Mouse (Mus musculus) spleen, postnatal 14 days (tissue): ENCODE data around the gene Crhr1.

Experiments used
- DNase-seq, 2 experiments: peaks; one replicate each; pipeline ENCODE4 v3.0.0; 2021 to 2022; ENCODE audit warnings: low spot score in 2 of 2

Crhr1 gene

GRCm38 (mm10) chr11:104133442-104133983 lies 858 bp downstream of the Crhr1 start:
- no peak for DNase-seq

GRCm38 (mm10) chr11:104138976-104139375 lies 6.3 kb downstream of the Crhr1 start:
- DNase-seq, result no peak

DNA sequence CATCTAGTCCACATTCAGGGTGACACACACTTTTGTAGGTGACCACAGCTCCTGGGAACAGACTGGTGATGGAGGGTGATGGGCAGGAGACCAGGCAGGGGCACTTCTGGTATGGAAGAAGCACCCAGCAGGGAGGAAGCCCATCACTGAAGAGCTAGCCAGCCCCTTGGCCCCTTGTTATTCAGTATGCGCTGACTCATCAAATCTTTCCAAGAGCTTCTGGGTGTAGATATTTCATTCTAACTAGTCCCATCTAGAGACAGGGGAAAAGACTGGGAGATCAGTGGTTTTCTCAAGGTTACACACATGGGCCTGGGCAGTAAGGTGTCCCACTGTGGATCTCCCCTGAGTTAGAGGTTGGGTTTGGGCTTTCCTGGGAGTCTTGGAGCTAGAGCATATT lies 12.3 kb downstream of the Crhr1 start:
- no peak for DNase-seq

GRCm38 (mm10) chr11:104148787-104149186 lies 16.1 kb downstream of the Crhr1 start:
- no peak for DNase-seq

GRCm38 (mm10) chr11:104150911-104151310 lies 18.3 kb downstream of the Crhr1 start:
- DNase-seq, result no peak

GRCm38 (mm10) chr11:104154332-104154731 lies 21.7 kb downstream of the Crhr1 start:
- no peak for DNase-seq

DNA sequence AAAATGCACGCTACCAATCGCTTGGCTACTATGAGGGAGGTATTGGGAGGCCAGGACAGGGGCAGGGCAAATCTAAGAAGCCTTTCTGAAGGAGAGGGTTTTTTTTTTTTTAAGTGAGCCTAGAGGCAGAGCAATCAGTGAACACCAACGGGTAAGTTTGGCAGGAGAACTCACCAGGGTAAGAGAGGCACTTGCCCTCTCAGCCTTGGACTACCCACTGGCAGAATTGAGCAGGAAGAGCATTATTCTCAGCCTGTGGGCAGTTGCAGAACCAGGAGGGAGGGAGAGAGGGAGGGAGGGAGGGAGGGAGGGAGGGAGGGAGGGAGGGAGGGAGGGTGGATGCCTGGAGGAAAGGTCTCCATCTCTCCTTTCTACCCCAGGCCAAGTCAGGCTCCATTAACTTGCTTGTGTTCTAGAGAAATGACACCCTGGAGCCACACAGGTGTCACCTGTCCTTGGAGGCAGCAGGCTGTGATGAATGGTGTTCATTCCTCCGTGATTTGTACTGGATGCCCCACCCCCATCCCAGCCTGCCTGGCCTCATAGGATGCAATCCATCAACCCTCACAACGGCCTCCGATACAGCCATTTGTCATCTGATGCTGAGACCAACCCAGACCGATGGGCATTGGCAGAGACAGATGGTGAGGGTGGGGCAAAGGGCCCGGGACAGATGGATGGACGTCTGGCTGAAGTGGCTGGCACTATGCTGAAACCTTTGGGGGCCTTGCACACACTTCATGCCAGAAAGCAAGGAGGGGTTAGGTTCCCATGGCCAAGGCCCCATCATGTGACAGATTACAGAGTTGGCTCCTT lies 22.4 kb downstream of the Crhr1 start:
- DNase-seq, result no peak

DNA sequence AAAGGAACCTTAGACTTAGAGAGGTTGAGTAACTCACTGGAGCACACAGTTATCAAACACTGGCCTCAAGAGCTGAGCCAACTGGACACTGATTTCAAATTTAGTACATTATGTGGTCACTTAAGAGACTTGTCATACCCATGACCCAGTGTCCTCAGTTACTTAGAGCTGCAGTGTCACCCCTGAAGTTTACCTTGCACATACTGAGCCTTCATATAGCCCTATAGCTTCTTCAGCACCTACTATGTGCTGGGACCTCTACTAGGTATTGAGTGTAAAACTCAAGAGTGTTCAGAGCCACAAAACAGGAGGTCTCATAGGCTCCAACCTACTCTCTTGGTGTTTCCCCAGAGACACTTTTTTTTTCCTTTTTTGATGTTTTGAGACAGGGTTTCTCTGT lies 23.2 kb downstream of the Crhr1 start:
- DNase-seq, result no peak

GRCm38 (mm10) chr11:104156391-104156790 lies 23.7 kb downstream of the Crhr1 start:
- DNase-seq, result no peak

DNA sequence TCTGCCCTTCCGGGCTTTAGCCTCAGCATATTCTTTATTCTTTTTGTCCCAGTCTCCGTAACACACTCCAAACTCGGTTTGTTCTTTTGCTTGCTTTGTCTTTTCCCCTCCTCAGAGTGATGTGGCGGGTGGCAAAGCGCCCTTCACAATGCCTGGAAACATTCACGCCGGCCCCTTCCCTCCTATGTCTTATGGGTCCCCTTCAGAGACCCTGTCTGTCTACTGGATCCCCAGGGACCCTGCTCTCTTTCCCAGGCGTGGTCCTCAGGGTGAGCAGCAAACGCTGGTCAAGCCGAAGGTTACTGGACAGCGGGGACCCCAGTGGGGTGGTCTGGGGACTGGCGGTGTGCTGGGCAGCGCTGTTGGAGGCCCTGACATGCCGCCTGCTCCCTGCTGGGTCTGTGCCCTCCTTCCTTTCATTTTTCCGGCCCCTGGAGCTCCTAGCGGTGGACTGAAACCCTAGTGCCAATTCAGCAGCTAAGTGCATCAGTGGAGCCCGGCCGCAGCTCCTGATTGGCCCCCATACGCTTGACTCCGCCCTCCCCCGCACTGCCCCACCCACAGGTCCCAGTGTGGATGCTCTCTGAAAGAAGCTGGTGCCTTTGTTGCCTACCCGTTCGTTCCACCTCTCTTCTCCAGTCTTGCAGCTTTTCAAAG lies 25.1 kb downstream of the Crhr1 start:
- DNase-seq, result peak in 1 of 2 experiments; percentile 4

DNA sequence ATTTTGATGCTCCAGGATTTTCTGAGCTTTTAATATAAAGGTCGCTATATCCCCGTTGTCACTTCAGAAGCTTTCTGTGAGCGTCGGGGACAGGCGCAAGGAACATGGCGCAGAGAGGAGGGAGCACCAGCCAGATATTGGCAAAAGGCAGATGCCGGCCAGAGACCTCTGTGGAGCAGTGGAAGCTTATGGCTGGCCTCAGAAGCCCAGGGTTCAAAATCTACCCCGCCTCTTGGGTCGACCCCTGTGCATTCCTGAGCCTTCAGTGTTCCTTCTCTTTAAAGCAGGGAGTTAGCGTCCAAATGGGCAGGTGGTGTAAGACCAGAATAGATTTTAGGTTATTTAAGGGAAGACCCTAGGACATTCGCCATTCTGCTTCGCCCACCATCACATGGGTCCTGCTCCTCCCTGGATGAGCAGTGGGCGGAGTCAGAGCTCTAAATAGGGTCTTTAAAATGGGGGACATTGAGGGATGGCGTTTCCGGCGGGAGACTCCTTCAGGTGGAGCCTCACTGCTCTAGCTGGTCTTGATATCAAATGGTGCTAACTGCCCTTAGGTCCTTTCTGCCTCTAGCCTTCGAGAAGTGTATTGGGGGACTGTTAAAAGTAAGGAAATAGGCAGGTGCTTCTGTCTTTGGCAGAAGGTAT lies 25.7 kb downstream of the Crhr1 start:
- DNase-seq, result no peak

DNA sequence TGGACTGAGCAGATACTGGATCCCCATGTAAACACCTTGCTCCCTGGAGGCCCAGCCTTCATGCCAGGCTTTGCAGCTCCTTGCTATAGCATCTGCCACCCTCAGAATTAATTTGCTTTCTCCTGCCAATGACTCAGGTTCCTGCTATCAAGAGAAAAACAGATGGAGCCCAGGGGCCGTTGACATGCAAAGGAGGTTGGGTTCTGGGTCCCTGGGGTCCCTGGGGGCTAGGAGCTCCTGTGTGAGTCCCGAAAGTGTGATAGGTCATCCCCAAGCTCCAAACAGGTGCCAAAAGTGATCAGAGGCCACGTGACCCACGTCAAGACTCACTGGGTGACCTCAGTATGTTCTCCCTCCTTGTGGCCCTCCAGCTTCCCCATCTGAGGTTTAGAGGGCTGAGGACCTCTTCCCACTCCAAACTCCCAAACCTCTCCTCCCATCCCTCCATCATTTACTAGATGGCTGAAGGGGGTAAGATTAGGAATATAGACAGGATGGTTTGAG lies 27.2 kb downstream of the Crhr1 start:
- no peak for DNase-seq

DNA sequence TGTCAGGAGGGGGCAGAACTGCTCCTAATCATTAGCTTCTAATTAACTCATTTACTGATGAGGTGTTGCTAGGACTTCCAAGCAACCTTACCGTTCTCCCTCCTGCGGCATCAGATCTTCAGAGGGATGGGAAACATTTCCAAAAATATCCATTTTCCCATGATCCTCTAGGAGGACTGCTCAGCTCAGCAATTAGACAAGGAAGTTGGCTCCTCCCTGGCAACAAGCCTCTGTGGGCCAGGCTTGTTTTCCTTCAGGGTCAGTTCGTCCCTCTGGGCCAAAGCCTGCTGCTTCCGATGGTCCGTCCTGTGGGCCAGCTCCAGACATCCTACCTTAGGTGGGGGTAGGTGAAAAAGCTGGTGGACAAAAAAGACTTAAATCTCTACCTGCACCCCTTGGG lies 28.5 kb downstream of the Crhr1 start:
- no peak for DNase-seq

DNA sequence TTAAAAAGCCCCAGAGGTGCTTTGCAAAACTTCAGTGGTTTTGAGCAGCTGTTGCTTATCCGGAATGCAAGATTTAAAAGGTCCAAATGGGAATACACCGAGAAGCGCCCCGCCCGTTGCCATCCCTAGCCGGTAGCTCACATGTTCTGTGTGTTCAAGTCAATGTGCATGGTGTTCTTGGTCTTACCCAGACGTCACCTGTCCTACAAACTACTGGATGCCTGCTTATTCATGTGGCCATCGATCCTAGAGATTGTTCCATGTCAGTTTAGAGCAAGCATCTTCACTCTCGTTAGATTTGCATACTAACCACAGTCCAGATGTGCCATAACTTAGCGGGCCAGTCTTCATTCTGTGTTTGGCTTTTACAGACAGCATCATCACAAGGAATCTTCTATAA lies 31.6 kb downstream of the Crhr1 start:
- DNase-seq, result no peak

- peak; percentile 18 to 51 for DNase-seq
Observed at GRCm38 (mm10) chr11:104171281-104171781, 38.7 kb downstream of the Crhr1 start.

- no peak for DNase-seq
Observed at GRCm38 (mm10) chr11:104178893-104179292, 46.2 kb downstream of the Crhr1 start.

DNA sequence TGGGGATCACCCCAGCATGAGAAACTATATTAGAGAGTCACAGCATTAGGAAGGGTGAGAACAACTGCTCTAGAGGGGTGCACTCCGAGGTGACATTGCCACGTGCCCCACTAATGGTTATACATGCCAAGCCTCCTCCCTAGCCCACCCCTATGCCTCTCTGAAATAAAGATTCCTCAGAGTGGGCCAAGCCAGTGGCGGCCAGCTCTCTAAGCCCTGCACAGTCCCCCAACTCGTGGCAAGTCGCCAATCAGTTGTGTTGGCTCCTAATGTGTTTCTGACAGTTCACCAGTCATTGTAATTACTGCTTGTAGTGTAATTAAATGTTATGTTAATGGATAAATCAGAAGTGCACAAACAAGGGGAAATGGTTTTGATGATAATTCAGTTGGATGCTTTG lies 47.1 kb downstream of the Crhr1 start:
- DNase-seq, result no peak

DNA sequence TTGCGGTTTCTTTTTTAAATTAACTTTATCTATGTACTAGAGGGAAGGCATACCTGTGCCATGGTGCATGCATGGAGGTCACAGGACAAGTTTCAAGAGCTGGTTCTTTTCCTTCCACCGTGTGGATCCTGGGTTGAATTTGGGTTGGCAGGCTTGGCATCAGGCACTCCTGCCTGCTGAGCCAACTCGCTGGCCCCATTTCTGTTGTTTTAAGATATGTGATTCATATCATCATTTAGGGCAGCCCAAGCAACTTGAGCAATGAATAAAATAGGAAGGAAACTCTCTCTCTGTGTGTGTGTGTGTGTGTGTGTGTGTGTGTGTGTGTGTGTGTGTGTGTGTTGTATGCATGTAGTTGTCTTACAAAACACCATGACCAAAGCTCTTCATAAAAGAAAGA lies 49.5 kb downstream of the Crhr1 start:
- no peak for DNase-seq

GRCm38 (mm10) chr11:104186135-104186836 lies 53.6 kb downstream of the Crhr1 start, which contains the start of gene Sppl2c:
Gene Sppl2c (plus strand): TSS chr11:104186327.
- DNase-seq, result no peak

DNA sequence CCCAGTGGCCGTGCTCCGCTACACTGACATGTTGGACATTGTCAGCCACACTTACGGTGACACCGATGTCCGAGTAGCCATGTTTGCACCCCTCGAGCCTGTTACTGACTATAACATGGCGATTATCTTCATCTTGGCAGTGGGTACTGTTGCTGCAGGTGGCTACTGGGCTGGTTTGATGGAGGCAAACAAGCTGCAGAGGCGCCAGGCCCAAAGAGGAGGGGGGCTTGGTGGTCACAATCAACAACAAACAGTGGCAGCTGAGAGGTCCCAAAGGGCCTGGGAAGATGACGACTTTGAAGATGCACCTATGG lies 54.1 kb downstream of the Crhr1 start:
- no peak for DNase-seq

DNA sequence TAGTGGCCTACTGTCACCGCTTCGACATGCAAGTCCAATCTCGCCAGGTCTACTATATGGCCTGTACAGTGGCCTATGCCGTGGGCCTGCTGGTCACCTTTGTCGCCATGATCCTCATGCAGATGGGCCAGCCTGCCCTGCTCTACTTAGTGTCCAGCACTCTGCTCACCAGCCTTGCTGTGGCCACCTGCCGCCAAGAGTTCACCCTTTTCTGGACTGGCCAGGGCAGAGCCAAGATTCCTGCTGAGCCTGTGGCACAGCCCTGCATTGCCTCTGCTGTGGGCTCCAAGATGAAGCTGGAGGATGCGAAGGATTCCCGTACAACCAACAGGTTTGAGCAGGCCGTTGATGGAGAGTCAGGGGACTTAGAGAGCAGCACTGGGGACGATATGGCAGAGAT lies 55.1 kb downstream of the Crhr1 start:
- no peak for DNase-seq

DNA sequence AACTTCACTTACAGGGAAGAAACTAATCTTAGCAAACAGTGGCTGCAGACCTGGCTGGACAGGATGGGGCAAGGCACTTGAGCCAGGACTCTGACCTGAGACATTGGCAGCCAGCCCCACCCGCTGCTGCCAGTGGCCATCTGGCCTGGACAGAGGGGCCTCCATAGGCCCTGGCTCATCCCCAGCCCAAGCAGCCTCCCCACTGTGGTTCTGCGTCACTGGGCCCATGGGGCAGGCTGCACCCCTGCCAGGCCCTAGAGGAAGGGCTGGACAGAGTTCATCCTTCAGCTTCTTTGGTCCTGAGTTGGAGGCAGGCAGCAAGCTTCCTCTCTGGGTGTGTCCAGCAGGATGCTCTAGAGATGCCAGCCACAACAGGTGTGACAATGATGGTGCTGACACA lies 57.4 kb downstream of the Crhr1 start:
- no peak for DNase-seq
